Mouse (Mus musculus) kidney, adult 2 months (tissue): ENCODE measurements around the gene Bbx.

ENCODE experiments used
- CTCF ChIP-seq: fragments of 200-500 bp; conservative IDR thresholded peaks from 2 replicates; pipeline ENCODE4 v1.5.1; 2011; ENCODE audit warnings: low read depth, mild to moderate bottlenecking, control low read depth, low read length, moderate library complexity, mixed read lengths; ENCODE audit not compliant: insufficient read depth, insufficient read length
- POLR2A ChIP-seq: fragments of 200-500 bp; IDR thresholded peaks from one replicate; pipeline ENCODE4 v1.6.1; 2011; ENCODE audit warnings: low read depth, low read length, control low read depth

- no peak for TF ChIP-seq CTCF
- TF ChIP-seq POLR2A: no peak
These were observed 32.4 kb downstream of the Bbx start for GRCm38 (mm10) chr16:50399775-50400174.
